Mouse (Mus musculus) adrenal gland, postnatal 4 days (tissue): ENCODE measurements around the gene Gsdma3. TPM values are rescaled to one million over a fixed set of nuclear protein-coding genes. Genes with fewer than 3 reads are reported as not detected.
A peak's percentile ranks its signal among the peaks of the same experiment; 100 is the strongest.
"Not testable (repeated sequence)": the region's sequence is repeated elsewhere in the genome, so short reads cannot be mapped to it uniquely, and the experiment has no call there.

Source experiments
- DNase-seq, 2 experiments: peaks; one replicate each; pipeline ENCODE4 v3.0.0; 2021 to 2022; ENCODE audit warnings: low spot score in 2 of 2, mixed read lengths in 2 of 2
- total RNA-seq, 2 experiments: library from RNA; stranded (reverse); gene quantifications; 2 replicates each; pipeline ENCODE4 v1.2.3; 2021

Gene Gsdma3
- total RNA-seq, 2 experiments from 2014 or later, result 12.0 to 14.5 TPM

DNA sequence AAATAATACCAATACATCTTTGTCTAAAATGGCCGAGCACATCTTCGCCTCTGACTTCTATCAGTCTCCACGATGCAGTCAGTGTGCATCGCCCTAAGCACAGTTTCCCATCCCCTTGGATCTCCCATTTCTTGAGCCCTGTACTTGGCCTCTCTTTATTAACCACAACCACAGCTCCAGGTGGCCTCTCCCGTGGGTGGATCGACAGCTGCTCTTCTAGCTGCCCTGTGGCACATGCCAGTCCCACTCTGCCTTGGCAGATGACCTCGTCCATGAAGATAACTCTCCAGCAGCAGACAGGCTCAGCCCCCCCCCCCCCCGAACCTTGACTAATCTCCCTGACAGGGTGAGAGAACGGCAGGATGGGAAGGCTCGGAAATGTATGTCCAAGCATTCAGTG is 30.7 kb upstream of the Gsdma3 start:
- DNase-seq, result no peak

DNA sequence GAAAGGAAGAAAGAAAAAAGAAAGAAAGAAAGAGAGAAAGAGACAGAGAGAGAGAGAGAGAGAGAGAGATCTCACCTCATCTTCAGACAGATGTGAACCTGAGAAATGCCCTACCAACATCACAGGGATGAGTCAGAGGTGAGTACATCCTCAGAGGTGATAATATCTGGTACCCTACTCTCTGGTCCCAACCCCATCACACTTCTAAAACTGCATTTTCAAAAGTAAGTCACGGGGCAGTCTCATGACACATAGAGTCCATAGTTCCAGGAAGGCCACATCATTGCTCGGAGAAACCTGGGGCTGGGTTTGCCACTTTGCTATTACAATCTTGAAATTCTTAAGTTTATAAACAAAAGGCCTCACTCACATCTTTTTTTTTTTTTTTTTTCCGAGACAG is 30.2 kb upstream of the Gsdma3 start:
- no peak for DNase-seq

DNA sequence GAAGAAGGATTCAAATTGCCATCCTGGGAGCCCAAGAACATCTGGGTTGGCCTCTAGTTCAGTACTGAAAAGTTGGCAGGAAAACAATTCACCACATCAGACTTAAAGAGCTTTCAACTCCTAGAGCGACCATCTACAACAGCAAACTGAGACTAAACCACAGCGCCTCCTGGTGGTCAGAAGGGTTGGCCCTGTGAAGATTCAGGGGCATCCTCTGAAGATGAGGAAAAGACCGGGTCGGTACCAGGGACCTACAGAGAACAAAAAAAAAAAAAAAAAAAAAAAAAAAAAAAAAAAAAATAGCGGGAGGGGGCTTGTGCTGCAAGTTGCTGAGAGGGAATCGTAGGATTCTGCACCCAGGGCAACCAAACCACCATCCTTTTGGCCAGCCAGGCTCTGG is 28.8 kb upstream of the Gsdma3 start:
- DNase-seq, result no peak

DNA sequence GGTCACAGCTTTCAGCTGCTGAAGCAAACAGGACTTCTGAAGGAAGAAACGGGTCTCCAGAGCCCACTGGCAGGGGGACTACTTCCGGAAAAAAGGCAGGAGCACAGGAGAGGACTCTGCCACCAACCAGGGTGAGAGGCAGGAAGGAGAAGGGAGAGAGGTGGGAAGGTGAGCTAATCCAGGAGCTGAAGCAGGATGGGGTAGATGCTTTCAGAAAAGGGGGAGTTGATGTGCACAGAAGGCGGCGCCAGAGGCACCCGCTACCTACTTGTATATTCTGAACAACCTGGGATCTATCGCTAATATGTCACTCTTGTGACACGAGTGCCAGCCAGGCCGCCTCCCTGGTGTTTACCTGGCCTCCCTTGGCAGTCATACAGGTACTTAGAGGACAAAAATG is 28.2 kb upstream of the Gsdma3 start, which contains the start of gene Lrrc3c:
TSS of gene Lrrc3c (plus strand) at position 301 of the 400 bp plus-strand sequence.
- DNase-seq, result no peak

DNA sequence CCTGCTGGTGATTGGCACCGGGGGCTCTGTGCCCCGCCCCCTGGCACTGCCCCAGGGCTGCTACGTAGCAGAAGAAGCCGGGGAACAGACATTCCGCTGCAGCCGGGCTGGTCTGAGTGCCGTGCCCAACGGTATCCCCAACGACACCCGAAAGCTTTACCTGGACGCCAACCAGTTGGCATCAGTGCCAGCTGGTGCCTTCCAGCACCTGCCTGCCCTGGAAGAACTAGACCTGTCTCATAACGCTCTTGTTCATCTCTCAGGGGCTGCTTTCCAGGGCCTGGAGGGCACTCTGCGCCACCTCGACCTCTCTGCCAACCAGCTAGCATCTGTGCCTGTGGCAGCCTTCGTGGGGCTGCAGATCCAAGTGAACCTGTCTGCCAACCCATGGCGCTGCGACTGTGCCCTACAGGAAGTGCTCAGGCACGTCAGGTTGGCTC is 27.3 kb upstream of the Gsdma3 start:
- DNase-seq, result no peak

DNA sequence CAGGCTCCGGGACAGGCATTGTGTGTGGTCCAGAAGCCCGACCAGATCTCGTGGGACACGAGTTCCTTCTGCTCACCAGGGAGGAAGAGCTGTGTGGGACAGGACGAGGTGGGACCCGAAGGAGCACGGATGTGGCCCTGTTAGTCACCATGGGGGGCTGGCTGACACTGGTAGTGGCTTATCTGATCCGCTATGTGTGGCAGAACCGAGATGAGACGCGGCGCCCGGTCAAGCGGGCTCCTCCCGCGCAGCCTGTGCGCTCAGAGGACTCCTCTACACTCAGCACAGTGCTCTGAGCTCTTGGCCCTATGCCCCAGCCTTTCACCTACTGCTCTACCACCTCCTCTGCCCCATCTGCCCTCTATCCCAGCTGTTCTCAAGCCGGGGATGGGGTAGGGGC is 26.9 kb upstream of the Gsdma3 start:
- no peak for DNase-seq

DNA sequence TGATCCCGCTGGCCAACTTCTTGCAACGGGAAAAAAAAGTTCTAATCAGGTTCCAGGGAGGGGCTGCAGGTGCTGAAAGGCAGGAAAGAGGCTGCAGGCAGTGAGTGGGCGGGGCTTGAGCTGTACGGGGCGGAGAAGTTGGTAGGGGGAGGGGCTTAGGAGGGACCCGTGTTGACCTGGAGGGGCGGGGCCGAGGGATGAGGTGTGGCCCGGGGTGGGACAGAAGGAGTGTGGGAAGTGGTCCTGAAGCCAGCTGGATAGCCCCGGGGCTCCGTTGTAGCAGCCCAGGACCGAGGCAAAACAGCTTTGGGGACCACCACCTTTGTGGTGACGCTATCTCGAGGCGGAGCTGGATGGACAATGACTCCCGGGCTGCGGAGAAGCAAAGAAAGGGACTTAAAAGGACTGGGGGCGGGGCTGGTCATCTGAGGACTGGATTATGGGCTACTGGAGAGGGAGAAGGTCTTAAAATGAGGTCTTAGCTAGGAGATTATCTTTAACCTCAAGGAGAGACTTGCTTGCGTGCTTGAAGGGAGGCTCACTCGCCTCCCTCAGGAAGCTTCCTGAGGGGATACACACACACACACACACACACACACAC is 24.0 kb upstream of the Gsdma3 start:
- DNase-seq, result no peak

DNA sequence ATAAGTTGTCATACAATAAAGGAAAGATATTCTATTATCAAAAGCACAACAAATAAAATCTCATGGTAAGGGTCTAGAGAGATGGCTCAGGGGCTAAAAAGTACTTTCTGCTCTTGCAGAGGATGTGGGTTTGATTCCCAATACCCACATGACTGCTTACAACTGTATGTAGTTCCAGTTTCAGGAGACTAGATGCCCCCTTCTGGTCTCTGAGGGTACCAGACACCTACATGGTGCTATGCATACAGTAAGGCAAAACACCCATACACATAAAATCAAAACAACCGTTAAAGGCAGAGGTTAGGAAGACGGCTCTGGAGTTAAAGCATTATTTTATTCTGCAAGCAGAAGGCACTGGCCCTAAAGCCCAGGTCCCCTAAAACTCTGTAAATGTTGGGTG is 22.2 kb upstream of the Gsdma3 start:
- no peak for DNase-seq

DNA sequence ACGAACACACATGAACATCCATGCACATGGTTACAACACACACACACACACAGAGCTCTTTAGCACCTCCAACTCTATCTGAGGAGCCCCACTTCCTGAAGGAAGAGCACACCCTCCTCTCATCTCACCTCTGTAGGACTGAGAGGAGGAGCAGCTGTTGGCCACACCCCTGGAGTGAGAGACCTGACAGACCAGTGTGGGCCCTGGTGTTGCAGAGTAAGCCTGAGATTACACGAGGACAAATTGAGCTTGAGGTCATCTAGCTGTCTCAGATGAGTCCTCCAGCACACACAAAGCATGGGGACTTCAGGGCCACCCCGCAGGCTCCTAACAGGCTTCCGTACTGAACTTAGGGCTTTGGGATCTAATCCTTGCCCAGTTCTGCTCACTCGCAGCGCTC is 21.2 kb upstream of the Gsdma3 start:
- not testable (repeated sequence) for DNase-seq

DNA sequence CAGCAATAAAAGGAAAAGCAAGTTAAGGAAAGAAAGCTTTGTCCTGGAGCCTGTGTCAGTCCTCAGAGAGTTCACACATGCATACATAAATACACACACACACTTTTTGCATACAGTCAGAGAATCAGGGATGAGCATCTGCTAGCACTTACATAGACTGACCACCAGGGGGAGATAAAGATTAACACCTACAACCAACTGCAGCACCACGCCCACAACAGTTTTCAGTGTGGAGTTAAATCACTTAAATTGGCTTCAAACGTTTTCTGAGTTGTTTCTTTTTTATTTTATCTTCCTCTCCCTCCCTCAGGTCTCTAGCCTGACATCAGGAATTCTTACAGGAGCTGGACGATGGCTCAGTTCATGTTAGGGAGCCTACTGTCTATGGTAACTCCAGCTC is 19.4 kb upstream of the Gsdma3 start:
- no peak for DNase-seq

DNA sequence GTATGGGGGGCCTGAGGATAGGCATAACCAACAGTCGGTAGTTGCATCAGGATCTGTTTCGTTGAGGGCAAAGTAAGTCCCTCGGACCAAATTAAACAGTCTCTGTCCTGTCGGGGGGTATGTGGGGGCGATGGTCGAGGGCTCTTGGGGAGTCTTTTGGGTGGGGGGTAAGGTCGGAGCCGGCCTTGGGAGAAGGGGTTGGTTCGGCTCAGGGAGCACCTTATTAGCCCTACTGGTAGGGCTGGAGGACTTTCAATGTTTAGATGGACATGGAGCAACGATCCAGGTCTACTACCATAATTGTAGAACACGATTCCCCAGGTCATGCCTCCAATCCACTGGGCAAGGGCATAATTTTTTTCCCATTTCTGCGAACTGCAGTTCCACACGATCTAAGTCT is 5.4 kb upstream of the Gsdma3 start:
- no peak for DNase-seq

DNA sequence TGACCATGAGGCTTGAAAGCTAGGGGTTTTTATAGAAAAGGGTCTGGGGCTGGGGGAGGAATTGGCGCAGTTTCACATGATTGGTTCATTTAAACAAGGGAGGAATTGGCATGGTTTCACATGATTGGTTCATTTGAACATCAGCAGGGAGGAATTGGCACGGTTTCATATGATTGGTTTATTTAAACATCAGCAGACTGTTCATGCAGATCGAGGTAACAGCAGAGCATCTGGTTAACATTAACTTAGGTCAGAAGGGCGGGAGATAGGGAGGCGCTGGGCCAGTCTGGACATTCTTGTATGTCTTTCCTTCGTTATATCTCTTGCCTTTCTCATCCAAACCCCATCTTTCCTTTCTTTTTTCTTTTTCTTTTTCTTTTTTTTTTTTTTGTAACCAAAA is 2.2 kb upstream of the Gsdma3 start:
- DNase-seq, result not testable (repeated sequence)

DNA sequence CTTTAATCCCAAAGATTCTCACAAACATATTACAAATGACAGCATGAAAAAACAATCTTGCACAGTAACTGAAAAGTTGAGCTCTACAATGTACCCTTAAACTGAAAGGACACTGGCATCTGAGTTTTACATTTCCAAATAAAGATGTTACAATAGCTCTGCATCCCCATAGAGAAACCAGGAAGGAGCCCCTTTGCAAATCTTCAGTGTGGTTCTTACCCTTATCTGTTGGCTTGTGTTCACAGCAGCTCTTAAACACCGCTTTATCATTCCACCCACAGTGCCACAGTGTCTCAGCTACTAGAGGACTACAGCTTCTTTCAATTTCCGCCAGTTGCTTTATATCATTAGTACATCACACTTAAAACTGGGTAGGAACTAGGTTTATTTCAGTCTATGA is 1.8 kb upstream of the Gsdma3 start:
- DNase-seq, result not testable (repeated sequence)

DNA sequence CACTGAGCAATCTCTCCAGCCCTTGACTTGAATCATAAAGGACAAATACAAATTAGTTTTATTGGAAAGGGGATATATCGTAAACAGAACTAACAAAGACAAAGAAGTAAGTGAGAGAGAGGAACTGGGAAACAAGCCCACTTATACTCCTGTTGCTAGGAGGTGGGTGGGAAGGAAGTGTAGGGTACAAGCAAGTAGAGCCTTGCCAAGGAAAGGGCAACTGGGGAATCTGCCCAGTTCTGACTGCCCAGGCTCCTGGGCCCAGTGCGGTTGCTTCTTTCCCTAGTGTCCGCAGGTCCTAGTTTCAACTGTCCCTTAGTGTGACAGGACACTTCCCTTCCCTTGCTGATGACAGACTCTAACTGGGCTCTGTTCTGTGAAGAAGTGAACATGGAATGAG is 2.5 kb downstream of the Gsdma3 start:
- DNase-seq, result no peak

DNA sequence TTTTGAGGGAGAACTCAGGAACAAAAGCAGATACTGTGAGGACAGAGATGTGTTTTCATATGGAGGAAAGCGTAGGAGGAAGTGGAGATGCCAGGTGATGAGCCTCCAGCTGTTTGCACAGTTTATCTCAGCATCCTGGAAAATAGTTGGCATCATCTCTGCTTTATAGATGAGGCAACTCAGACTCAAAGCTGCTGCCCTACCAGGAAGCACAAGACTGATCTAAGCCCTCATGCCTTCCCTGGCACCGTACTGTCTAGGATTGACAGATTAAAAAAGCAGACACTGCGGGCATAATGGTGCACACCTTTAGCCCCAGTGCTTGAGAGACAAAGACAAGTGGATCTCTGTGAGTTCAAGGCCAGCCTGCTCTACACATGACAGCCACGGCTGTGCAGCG is 4.5 kb downstream of the Gsdma3 start:
- DNase-seq, result no peak

DNA sequence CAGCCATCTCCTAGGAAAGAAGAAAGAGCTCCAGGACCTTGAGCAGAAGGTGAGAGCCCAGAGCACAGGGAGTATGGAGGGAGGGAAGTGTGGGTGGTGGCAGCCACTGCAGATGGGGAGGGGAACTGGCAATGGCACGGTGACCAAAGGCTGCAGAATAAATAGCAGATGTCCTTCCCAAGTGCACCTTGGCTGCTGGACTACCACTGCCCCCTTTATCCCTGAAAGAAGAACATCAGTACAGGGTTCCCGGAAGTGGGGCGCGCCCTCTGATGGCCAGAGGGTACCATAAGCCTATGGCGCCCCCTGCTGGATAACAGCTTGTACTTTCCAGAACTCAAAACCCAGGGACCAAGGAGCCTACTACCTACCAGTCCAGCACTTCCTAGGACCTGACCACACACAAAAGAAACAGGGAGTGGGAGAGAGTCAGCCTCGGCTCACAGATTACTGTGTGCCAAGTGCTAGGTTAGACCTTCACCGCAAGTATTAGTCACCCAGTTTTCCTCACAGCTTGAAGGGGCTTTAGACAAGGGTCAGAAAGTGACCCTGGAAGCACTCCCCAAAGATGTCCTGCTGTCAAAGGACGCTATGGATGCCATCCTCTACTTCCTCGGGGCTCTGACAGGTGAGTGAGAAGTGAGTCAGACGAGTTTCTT is 9.3 kb downstream of the Gsdma3 start:
- DNase-seq, result not testable (repeated sequence)

DNA sequence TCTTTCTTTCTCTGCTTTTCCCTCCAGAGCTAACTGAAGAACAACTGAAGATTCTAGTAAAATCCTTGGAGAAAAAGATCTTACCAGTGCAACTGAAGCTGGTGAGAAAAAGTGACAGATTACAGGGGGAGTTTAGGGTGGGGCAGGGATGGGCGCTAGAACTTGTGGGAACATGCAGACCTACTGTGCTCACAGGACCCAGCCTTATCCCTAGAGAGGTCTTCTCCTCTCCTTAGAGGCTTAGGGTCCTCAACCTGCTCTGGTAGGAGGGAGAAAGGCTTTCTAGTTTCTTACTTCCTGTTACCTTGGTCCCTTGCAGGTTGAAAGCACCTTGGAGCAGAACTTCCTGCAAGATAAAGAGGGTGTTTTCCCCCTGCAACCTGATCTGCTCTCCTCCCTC is 11.3 kb downstream of the Gsdma3 start:
- no peak for DNase-seq

DNA sequence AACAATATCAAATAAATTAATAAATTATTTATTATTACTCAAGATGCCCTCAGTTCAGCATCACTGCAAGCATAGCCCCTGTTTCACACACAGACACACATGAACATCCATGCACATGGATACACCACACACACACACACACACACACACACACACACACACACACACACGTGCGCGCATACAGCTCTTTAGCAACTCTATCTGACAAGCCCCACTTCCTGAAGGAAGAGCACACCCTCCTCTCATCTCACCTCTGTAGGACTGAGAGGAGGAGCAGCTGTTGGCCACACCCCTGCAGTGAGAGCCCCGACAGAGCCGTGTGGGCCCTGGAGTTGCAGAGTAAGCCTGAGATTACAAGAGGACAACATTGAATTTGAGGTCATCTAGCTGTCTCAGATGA is 13.9 kb downstream of the Gsdma3 start:
- DNase-seq, result no peak

DNA sequence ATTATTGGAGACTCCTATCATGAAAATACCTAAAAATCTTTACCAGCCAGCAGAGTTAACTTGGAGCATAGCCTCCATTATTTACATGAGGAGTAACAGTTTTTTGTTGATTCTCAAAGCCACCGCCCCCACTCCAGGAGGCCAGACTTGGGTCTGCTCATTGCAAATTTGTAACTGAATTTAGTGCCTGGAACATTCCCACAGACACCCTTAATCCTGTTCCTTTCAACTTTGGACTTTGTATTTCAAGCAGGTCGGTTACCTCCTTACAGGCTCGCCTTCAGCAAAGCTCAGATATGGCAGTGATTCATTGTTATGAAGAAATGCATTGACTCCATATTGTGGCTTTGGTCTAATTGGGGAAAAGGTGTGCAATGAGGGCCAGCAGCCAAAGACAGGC is 18.6 kb downstream of the Gsdma3 start:
- DNase-seq, result no peak

DNA sequence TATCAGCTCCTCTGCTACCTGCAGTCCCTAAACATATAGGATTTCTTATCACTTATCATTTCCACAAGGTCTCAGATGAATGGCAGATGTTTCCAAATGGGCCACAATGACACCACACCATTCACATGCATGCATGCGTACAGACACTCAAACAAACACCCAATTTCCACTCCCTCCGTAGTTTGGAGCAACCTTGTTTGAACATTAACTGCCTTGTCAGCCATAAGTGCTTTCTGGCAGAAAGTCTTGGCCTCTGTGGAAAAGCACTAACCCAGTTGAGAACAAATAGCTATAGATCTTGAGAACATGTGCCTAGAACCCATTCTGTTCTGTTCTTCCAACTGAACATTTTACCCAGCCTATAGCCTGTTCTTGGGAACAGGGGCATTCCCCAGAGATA is 19.8 kb downstream of the Gsdma3 start:
- DNase-seq, result no peak

DNA sequence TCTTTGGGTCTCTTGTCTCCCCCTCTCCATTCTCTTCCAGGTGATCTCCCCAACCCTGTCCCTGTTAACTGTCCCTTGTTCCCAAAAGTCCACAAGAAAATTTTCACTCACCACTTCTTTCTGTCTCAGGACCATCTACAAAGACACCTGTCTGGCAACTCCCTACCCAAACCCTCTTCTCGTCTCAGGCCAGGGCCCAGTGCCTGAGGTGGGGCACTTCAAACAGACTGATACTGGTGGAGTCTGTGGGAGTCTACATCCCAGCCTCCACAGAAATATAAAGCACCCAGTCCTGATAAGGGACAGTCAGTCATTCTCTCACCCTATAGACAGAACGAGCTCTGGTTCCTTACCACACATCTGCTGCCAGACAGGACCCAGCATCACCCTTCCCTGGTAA is 20.3 kb downstream of the Gsdma3 start, which contains the start of gene Gsdma2:
TSS of gene Gsdma2 (plus strand) at position 301 of the 400 bp plus-strand sequence.
- no peak for DNase-seq

DNA sequence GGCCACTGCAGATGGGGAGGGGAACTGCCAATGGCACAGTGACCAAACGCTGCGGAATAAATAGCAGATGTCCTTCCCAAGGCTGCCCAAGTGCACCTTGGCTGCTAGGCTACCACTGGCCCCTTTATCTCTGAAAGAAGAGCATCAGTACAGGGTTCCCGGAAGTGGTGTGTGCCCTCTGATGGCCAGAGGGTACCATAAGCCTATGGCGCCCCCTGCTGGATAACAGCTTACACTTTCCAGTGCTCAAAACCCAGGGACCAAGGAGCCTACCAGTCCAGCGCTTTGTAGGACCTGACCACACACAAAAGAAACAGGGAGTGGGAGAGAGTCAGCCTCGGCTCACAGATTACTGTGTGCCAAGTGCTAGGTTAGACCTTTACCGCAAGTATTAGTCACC is 28.9 kb downstream of the Gsdma3 start:
- DNase-seq, result peak in 1 of 2 experiments; percentile 19

DNA sequence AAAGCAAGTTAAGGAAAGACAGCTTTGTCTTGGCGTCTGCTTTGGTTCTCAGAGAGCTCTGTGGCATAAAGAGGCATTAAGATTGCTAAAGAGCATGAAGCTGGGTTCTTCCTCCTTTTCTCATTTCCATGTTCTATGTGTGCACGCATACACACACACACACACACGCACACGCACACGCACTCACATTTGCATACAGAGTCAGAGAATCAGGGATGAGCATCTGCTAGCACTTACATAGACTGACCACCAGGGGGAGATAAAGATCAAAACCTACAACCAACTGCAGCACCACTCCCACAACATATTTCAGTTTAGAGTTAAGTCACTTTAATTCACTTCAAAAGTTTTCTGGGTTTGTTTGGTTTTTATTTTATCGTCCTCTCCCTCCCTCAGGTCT is 34.4 kb downstream of the Gsdma3 start:
- DNase-seq, result no peak
